Mouse (Mus musculus) embryonic stem cell, embryonic (primary cell): Measurements from ENCODE around the gene Pusl1.

Experiments used
- CTCF ChIA-PET, 4 experiments: fragments of 300-600 bp in 2 of 4; fragments of 350-600 bp in 2 of 4; sonication (Branson Sonifier 250); formaldehyde crosslinking; loops; one replicate each; lab custom pipeline; 2022; ENCODE audit warnings: inconsistent platforms in 2 of 4; lab: Charles Lee
- POLR2A ChIA-PET, 4 experiments: fragments of 300-600 bp in 2 of 4; fragments of 350-600 bp in 2 of 4; sonication (Branson Sonifier 250); formaldehyde crosslinking; loops; one replicate each; lab custom pipeline; 2022; ENCODE audit warnings: antibody characterized with exemption in 4 of 4, inconsistent platforms in 1 of 4; lab: Charles Lee

Pusl1 gene

GRCm38 (mm10) chr4:155891551-155892001, at the start of gene Pusl1, which contains the start of gene Acap3:
TSS of gene Pusl1 (minus strand) at chr4:155891781.
TSS of gene Acap3 (plus strand) at chr4:155891822.
- ChIA-PET POLR2A (interaction anchor here in 3 of 4 experiments (0.7 to 3.4 kb wide), 25 partner anchors 8 to 307 kb away, joined by 3 to 9 read pairs (median 4); partner anchors contain the start of genes Ube2j2 (in 3 of the 3), 9430015G10Rik (in 1 of the 3), Aurkaip1 (in 1 of the 3) and C1qtnf12 (in 1 of the 3)), CTCF (interaction anchor here in 3 of 4 experiments (0.5 to 2.8 kb wide), 7 partner anchors 13 to 221 kb away, joined by 3 to 7 read pairs (median 3); no protein-coding TSS in a partner anchor)

- POLR2A ChIA-PET = interaction anchor here in 2 of 4 experiments (0.6 to 0.9 kb wide), 2 partner anchors 40 to 96 kb away, joined by 3 to 5 read pairs; partner anchors contain the start of gene Acap3 (in 1 of the 2)
Measured at GRCm38 (mm10) chr4:155932031-155932430, 40.5 kb upstream of the Pusl1 start.

GRCm38 (mm10) chr4:155908751-155909150, 17.2 kb upstream of the Pusl1 start:
- POLR2A ChIA-PET = interaction anchor here in 1 of 4 experiments (4.4 kb wide), 1 partner anchor 14 kb away, joined by 31 read pairs; no protein-coding TSS in a partner anchor

More at GRCm38 (mm10) chr4:155932031-155932430, 40.5 kb upstream of the Pusl1 start:
- CTCF ChIA-PET = interaction anchor here in 1 of 4 experiments (0.7 kb wide), 1 partner anchor 27 kb away, joined by 5 read pairs; no protein-coding TSS in a partner anchor

GRCm38 (mm10) chr4:155908281-155908680, 16.7 kb upstream of the Pusl1 start:
- POLR2A ChIA-PET = interaction anchor here in 2 of 4 experiments (1.5 to 4.4 kb wide), 3 partner anchors 13 to 16 kb away, joined by 4 to 31 read pairs (median 6); partner anchors contain the start of genes Acap3 (in 2 of the 2) and Pusl1 (in 2 of the 2)
- CTCF ChIA-PET = interaction anchor here in 1 of 4 experiments (0.9 kb wide), 1 partner anchor 51 kb away, joined by 3 read pairs; no protein-coding TSS in a partner anchor

More at GRCm38 (mm10) chr4:155908751-155909150, 17.2 kb upstream of the Pusl1 start:
- CTCF ChIA-PET = no interaction called here

- CTCF ChIA-PET = interaction anchor here in 2 of 4 experiments (0.6 to 1.1 kb wide), 2 partner anchors 9 to 37 kb away, joined by 3 to 4 read pairs; partner anchors contain the start of gene Ube2j2 (in 1 of the 2)
- POLR2A ChIA-PET = interaction anchor here in 3 of 4 experiments (0.6 to 4.4 kb wide), 8 partner anchors 12 to 329 kb away, joined by 3 to 31 read pairs (median 4); partner anchors contain the start of genes Acap3 (in 2 of the 3), Pusl1 (in 2 of the 3) and Noc2l (in 1 of the 3)
Measured at GRCm38 (mm10) chr4:155907003-155907402, 15.4 kb upstream of the Pusl1 start.

GRCm38 (mm10) chr4:155906125-155906524, 14.5 kb upstream of the Pusl1 start:
- POLR2A ChIA-PET = interaction anchor here in 2 of 4 experiments (0.7 to 4.4 kb wide), 5 partner anchors 11 to 330 kb away, joined by 3 to 31 read pairs (median 4); partner anchors contain the start of genes Acap3 (in 1 of the 2), Mxra8 (in 1 of the 2), Noc2l (in 1 of the 2) and Pusl1 (in 1 of the 2)
- CTCF ChIA-PET = no interaction called here

GRCm38 (mm10) chr4:155905634-155906033, 14.1 kb upstream of the Pusl1 start:
- POLR2A ChIA-PET = interaction anchor here in 2 of 4 experiments (0.7 to 4.4 kb wide), 4 partner anchors 10 to 330 kb away, joined by 3 to 31 read pairs (median 4); partner anchors contain the start of genes Mxra8 (in 1 of the 2) and Noc2l (in 1 of the 2)
- CTCF ChIA-PET = interaction anchor here in 3 of 4 experiments (0.6 to 1.6 kb wide), 4 partner anchors 53 to 75 kb away, joined by 3 to 12 read pairs (median 4); no protein-coding TSS in a partner anchor

- ChIA-PET POLR2A (interaction anchor here in 3 of 4 experiments (0.6 to 4.4 kb wide), 9 partner anchors 9 to 205 kb away, joined by 3 to 31 read pairs (median 5); partner anchors contain the start of genes 9430015G10Rik (in 1 of the 3) and Ube2j2 (in 1 of the 3)), CTCF (interaction anchor here (0.5 to 1.6 kb wide), 24 partner anchors 9 to 689 kb away, joined by 3 to 12 read pairs (median 4); partner anchors contain the start of genes Acap3 (in 1 of the 4), Mrpl20 (in 1 of the 4), Mxra8 (in 1 of the 4) and Pusl1 (in 1 of the 4))
Measured at GRCm38 (mm10) chr4:155904318-155905102, 12.9 kb upstream of the Pusl1 start.

GRCm38 (mm10) chr4:155903246-155903645, 11.7 kb upstream of the Pusl1 start:
- CTCF ChIA-PET = no interaction called here
- POLR2A ChIA-PET = interaction anchor here in 2 of 4 experiments (0.6 to 1.7 kb wide), 4 partner anchors 8 to 327 kb away, joined by 3 to 9 read pairs (median 6); partner anchors contain the start of genes Acap3 (in 1 of the 2), Pusl1 (in 1 of the 2) and Ube2j2 (in 1 of the 2)

- CTCF ChIA-PET = interaction anchor here in 3 of 4 experiments (0.6 to 1.3 kb wide), 3 partner anchors 58 to 131 kb away, joined by 3 to 4 read pairs (median 4); no protein-coding TSS in a partner anchor
- POLR2A ChIA-PET = interaction anchor here in 2 of 4 experiments (0.8 to 1.0 kb wide), 2 partner anchors 9 to 44 kb away, joined by 4 read pairs; partner anchors contain the start of genes Acap3 (in 1 of the 2) and Pusl1 (in 1 of the 2)
Measured at GRCm38 (mm10) chr4:155901205-155901604, 9.6 kb upstream of the Pusl1 start.

GRCm38 (mm10) chr4:155899355-155899754, 7.8 kb upstream of the Pusl1 start:
- ChIA-PET POLR2A (no interaction called here), CTCF (interaction anchor here in 1 of 4 experiments (0.6 to 0.8 kb wide), 3 partner anchors 60 to 202 kb away, joined by 3 to 4 read pairs (median 4); no protein-coding TSS in a partner anchor)

GRCm38 (mm10) chr4:155898318-155898717, 6.7 kb upstream of the Pusl1 start:
- CTCF ChIA-PET = interaction anchor here in 3 of 4 experiments (0.5 to 0.8 kb wide), 3 partner anchors 9 to 1100 kb away, joined by 3 to 6 read pairs (median 3); no protein-coding TSS in a partner anchor
- POLR2A ChIA-PET = interaction anchor here in 1 of 4 experiments (0.8 to 1.2 kb wide), 2 partner anchors 12 to 29 kb away, joined by 3 to 4 read pairs; partner anchors contain the start of genes Cptp and Ints11

- ChIA-PET CTCF (interaction anchor here in 1 of 4 experiments (1.7 kb wide), 1 partner anchor 8 kb away, joined by 5 read pairs; no protein-coding TSS in a partner anchor), POLR2A (interaction anchor here in 2 of 4 experiments (0.5 to 4.2 kb wide), 8 partner anchors 10 to 84 kb away, joined by 3 to 31 read pairs (median 5); partner anchors contain the start of genes Ccnl2 (in 1 of the 2), Cptp (in 1 of the 2), Ints11 (in 1 of the 2) and Mxra8 (in 1 of the 2))
Measured at GRCm38 (mm10) chr4:155896461-155896860, 4.9 kb upstream of the Pusl1 start.

- ChIA-PET CTCF (interaction anchor here in 2 of 4 experiments (0.5 to 1.7 kb wide), 4 partner anchors 8 to 17 kb away, joined by 3 to 5 read pairs (median 3); no protein-coding TSS in a partner anchor), POLR2A (interaction anchor here in 2 of 4 experiments (0.6 to 4.2 kb wide), 22 partner anchors 8 to 164 kb away, joined by 3 to 31 read pairs (median 4); partner anchors contain the start of genes Cptp (in 2 of the 2), Ints11 (in 2 of the 2), Ube2j2 (in 2 of the 2) and Ccnl2 (in 1 of the 2))
Measured at GRCm38 (mm10) chr4:155895826-155896225, 4.2 kb upstream of the Pusl1 start.

GRCm38 (mm10) chr4:155895216-155895615, 3.6 kb upstream of the Pusl1 start:
- CTCF ChIA-PET = interaction anchor here in 2 of 4 experiments (0.5 to 1.7 kb wide), 4 partner anchors 9 to 61 kb away, joined by 3 to 5 read pairs (median 4); no protein-coding TSS in a partner anchor
- POLR2A ChIA-PET = interaction anchor here in 2 of 4 experiments (0.6 to 4.2 kb wide), 30 partner anchors 8 to 301 kb away, joined by 3 to 31 read pairs (median 4); partner anchors contain the start of genes Cptp (in 2 of the 2), Ints11 (in 2 of the 2), Ube2j2 (in 2 of the 2) and Mxra8 (in 1 of the 2)
